Mouse (Mus musculus): ENCODE results near the gene Mocs3. TPM values are rescaled to one million over a fixed set of nuclear protein-coding genes. Genes with fewer than 3 reads are reported as not detected.
A peak's percentile ranks its signal among the peaks of the same experiment; 100 is the strongest.

The Mocs3 gene
- polyA plus RNA-seq, 1 experiment from 2014 or later: 8.0 TPM

DNA sequence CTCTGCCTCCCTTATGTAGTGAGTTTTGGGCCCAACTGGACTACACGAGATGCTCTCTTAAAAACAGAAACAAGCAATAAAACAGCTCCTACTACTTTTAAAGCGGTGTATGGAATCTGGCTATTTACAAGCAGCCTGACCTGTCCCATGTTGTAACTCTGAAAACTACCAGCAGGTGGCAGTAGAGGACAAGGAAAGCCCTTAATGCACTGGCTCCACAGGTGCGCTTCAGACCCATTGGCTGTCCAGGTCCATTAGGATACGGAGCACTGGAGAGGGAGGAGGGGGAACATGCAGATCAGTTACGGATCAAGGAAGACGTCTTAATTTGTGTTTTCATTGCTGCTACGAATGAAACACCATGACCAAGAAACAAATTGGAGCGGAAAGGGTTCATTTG, 19.8 kb downstream of the Mocs3 start:
- Histone ChIP-seq H3K36me3 (ENCODE audit: control insufficient read depth, insufficient read depth, low read length) (no peaks in the 10 kb centered on the region), H3K9ac (ENCODE audit: low read length) (no peak overlapping the region), H3K4me1 (ENCODE audit: control insufficient read depth, insufficient read depth, low read length) (no peaks in the 10 kb centered on the region), H3K9me3 (ENCODE audit: control insufficient read depth, low read length) (no peaks in the 10 kb centered on the region), H3K4me2 (no peak overlapping the region), H3K27me3 (ENCODE audit: control insufficient read depth, insufficient read depth, low read length) (no peaks in the 10 kb centered on the region), H3K27ac (ENCODE audit: low read depth, low read length) (no peak overlapping the region), H3K4me3 (ENCODE audit: low read depth, low read length) (no peak overlapping the region)
- DNase-seq (ENCODE audit: low spot score, missing footprints) (peak; percentile 99), ATAC-seq (ENCODE audit: low FRiP score) (peak; percentile 54; the same call in 1 of the 2 replicates)
- 19% methylated on average over 8 of the region's 8 CpGs for WGBS

GRCm38 (mm10) chr2:168252639-168253292, 22.3 kb downstream of the Mocs3 start:
- peak; percentile 92 for DNase-seq (ENCODE audit: low spot score, missing footprints)
- Histone ChIP-seq H3K27ac (ENCODE audit: low read depth, low read length) (no peak overlapping the region), H3K9me3 (ENCODE audit: control insufficient read depth, low read length) (no peaks in the 10 kb centered on the region), H3K27me3 (ENCODE audit: control insufficient read depth, insufficient read depth, low read length) (no peaks in the 10 kb centered on the region), H3K4me3 (ENCODE audit: low read depth, low read length) (no peak overlapping the region), H3K36me3 (ENCODE audit: control insufficient read depth, insufficient read depth, low read length) (no peaks in the 10 kb centered on the region), H3K4me2 (peak overlapping the region; percentile 22; the same call in 1 of the 2 replicates), H3K9ac (ENCODE audit: low read length) (0 out of 2 replicates have a peak overlapping the region, but pooled peaks have one; percentile 5), H3K4me1 (ENCODE audit: control insufficient read depth, insufficient read depth, low read length) (no peaks in the 10 kb centered on the region)
- 12% methylated on average over 16 of the region's 16 CpGs for WGBS
- ATAC-seq (ENCODE audit: low FRiP score): peak; percentile 61; the same call in 1 of the 2 replicates

GRCm38 (mm10) chr2:168253822-168254221, 23.4 kb downstream of the Mocs3 start:
- Histone ChIP-seq H3K4me1 (ENCODE audit: control insufficient read depth, insufficient read depth, low read length) (no peaks in the 10 kb centered on the region), H3K27ac (ENCODE audit: low read depth, low read length) (no peak overlapping the region), H3K4me2 (no peak overlapping the region), H3K36me3 (ENCODE audit: control insufficient read depth, insufficient read depth, low read length) (no peaks in the 10 kb centered on the region), H3K9me3 (ENCODE audit: control insufficient read depth, low read length) (no peaks in the 10 kb centered on the region), H3K27me3 (ENCODE audit: control insufficient read depth, insufficient read depth, low read length) (no peaks in the 10 kb centered on the region), H3K4me3 (ENCODE audit: low read depth, low read length) (no peak overlapping the region), H3K9ac (ENCODE audit: low read length) (no peak overlapping the region)
- 76% methylated on average over 7 of the region's 7 CpGs for WGBS
- DNase-seq (ENCODE audit: low spot score, missing footprints) (peak; percentile 41), ATAC-seq (ENCODE audit: low FRiP score) (no peak)

DNA sequence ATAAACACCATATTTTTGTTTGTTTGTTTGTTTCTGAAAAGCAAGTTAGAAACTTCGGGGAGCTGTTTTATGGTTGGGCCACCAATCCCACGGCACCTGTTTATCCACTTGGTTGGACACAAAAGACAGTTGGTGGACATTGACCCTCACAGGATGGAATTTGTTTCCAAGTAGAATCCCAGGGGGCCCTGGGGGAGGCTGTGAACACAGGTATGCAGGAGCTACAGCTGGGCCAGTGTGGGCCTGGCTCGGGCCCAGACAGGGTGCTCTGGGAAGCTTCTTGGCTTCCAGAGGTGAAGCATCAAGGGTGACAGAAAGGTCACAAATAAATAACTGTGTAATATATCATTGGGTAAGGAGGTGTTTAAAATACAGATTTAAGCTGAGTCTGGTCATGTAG, 26.1 kb downstream of the Mocs3 start:
- no peaks in the 10 kb centered on the region for H3K27me3 ChIP-seq (ENCODE audit: control insufficient read depth, insufficient read depth, low read length)
- 84% methylated on average over 3 of the region's 3 CpGs for WGBS
- no peak overlapping the region for H3K4me3 ChIP-seq (ENCODE audit: low read depth, low read length)
- H3K36me3 ChIP-seq (ENCODE audit: control insufficient read depth, insufficient read depth, low read length): no peaks in the 10 kb centered on the region
- no peaks in the 10 kb centered on the region for H3K9me3 ChIP-seq (ENCODE audit: control insufficient read depth, low read length)
- no peaks in the 10 kb centered on the region for H3K4me1 ChIP-seq (ENCODE audit: control insufficient read depth, insufficient read depth, low read length)
- DNase-seq (ENCODE audit: low spot score, missing footprints): peak; percentile 57
- no peak for ATAC-seq (ENCODE audit: low FRiP score)
- no peak overlapping the region for H3K27ac ChIP-seq (ENCODE audit: low read depth, low read length)
- no peak overlapping the region for H3K4me2 ChIP-seq
- H3K9ac ChIP-seq (ENCODE audit: low read length): no peak overlapping the region

- no peak overlapping the region for H3K9ac ChIP-seq (ENCODE audit: low read length)
- no peak overlapping the region for H3K4me3 ChIP-seq (ENCODE audit: low read depth, low read length)
- 87% methylated on average over 4 of the region's 4 CpGs for WGBS
- no peak for ATAC-seq (ENCODE audit: low FRiP score)
- no peaks in the 10 kb centered on the region for H3K4me1 ChIP-seq (ENCODE audit: control insufficient read depth, insufficient read depth, low read length)
- no peaks in the 10 kb centered on the region for H3K9me3 ChIP-seq (ENCODE audit: control insufficient read depth, low read length)
- H3K27me3 ChIP-seq (ENCODE audit: control insufficient read depth, insufficient read depth, low read length): no peaks in the 10 kb centered on the region
- no peak overlapping the region for H3K4me2 ChIP-seq
- no peaks in the 10 kb centered on the region for H3K36me3 ChIP-seq (ENCODE audit: control insufficient read depth, insufficient read depth, low read length)
- no peak overlapping the region for H3K27ac ChIP-seq (ENCODE audit: low read depth, low read length)
- DNase-seq (ENCODE audit: low spot score, missing footprints): no peak
These were observed 26.8 kb downstream of the Mocs3 start for GRCm38 (mm10) chr2:168257188-168257587.

GRCm38 (mm10) chr2:168259046-168259445, 28.6 kb downstream of the Mocs3 start:
- Histone ChIP-seq H3K9me3 (ENCODE audit: control insufficient read depth, low read length) (no peaks in the 10 kb centered on the region), H3K27ac (ENCODE audit: low read depth, low read length) (no peak overlapping the region), H3K4me3 (ENCODE audit: low read depth, low read length) (no peak overlapping the region), H3K4me2 (no peak overlapping the region), H3K27me3 (ENCODE audit: control insufficient read depth, insufficient read depth, low read length) (no peaks in the 10 kb centered on the region), H3K36me3 (ENCODE audit: control insufficient read depth, insufficient read depth, low read length) (no peaks in the 10 kb centered on the region), H3K4me1 (ENCODE audit: control insufficient read depth, insufficient read depth, low read length) (no peaks in the 10 kb centered on the region), H3K9ac (ENCODE audit: low read length) (no peak overlapping the region)
- WGBS: 89% methylated on average over 8 of the region's 8 CpGs
- DNase-seq (ENCODE audit: low spot score, missing footprints) (peak; percentile 17), ATAC-seq (ENCODE audit: low FRiP score) (no peak)

DNA sequence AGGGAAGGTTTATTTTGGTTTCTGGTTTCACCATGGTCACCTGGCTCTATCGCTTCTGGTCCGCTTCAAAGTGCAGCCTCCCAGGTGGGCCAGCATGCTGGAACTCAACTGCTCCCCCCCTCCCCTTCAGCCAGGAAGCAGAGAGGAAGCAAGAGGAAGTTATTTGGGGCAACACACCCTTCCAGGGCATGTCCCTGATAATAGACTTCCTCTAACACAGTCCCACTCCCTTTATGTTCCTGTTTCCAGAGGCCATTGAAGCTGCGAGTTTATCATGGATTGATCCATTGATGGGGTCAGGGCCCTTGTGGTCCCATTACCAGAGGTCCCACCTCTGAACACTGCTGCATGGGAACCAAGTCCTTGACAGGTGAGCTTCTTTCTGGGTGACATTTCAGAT, 29.7 kb downstream of the Mocs3 start:
- Histone ChIP-seq H3K36me3 (ENCODE audit: control insufficient read depth, insufficient read depth, low read length) (no peaks in the 10 kb centered on the region), H3K9me3 (ENCODE audit: control insufficient read depth, low read length) (no peaks in the 10 kb centered on the region), H3K27ac (ENCODE audit: low read depth, low read length) (no peak overlapping the region), H3K9ac (ENCODE audit: low read length) (no peak overlapping the region), H3K4me2 (no peak overlapping the region), H3K4me1 (ENCODE audit: control insufficient read depth, insufficient read depth, low read length) (no peaks in the 10 kb centered on the region), H3K4me3 (ENCODE audit: low read depth, low read length) (no peak overlapping the region), H3K27me3 (ENCODE audit: control insufficient read depth, insufficient read depth, low read length) (no peaks in the 10 kb centered on the region)
- DNase-seq (ENCODE audit: low spot score, missing footprints): no peak
- WGBS: 88% methylated on average over 3 of the region's 3 CpGs
- ATAC-seq (ENCODE audit: low FRiP score): no peak

DNA sequence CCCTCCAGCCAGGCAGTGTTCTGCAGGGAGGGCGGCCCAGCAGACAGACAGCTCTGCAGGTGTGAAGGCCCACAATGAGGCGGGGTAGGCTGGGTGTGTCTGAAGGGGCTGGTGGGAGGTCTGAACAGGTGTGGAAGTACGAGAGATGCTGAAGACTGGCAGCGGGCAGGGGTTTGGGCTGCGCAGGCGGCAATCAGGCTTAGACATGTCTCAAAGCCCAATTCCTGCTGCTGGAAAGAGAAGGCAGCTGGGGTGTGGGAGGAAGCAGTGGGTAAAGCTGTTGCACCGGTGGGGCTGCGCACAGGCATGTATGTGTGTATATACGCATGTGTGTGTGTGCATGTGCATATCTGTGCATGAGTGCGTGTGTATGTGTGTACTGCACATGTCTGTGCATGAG, 30.5 kb downstream of the Mocs3 start:
- no peak overlapping the region for H3K4me3 ChIP-seq (ENCODE audit: low read depth, low read length)
- no peaks in the 10 kb centered on the region for H3K27me3 ChIP-seq (ENCODE audit: control insufficient read depth, insufficient read depth, low read length)
- H3K9me3 ChIP-seq (ENCODE audit: control insufficient read depth, low read length): no peaks in the 10 kb centered on the region
- H3K4me2 ChIP-seq: no peak overlapping the region
- ATAC-seq (ENCODE audit: low FRiP score) (no peak), DNase-seq (ENCODE audit: low spot score, missing footprints) (no peak)
- no peak overlapping the region for H3K27ac ChIP-seq (ENCODE audit: low read depth, low read length)
- H3K36me3 ChIP-seq (ENCODE audit: control insufficient read depth, insufficient read depth, low read length): no peaks in the 10 kb centered on the region
- H3K4me1 ChIP-seq (ENCODE audit: control insufficient read depth, insufficient read depth, low read length): no peaks in the 10 kb centered on the region
- no peak overlapping the region for H3K9ac ChIP-seq (ENCODE audit: low read length)
- WGBS: 91% methylated on average over 10 of the region's 10 CpGs

GRCm38 (mm10) chr2:168268033-168268432, 37.6 kb downstream of the Mocs3 start:
- Histone ChIP-seq H3K9ac (ENCODE audit: low read length) (no peak overlapping the region), H3K9me3 (ENCODE audit: control insufficient read depth, low read length) (no peaks in the 10 kb centered on the region), H3K4me2 (no peak overlapping the region), H3K27ac (ENCODE audit: low read depth, low read length) (no peak overlapping the region), H3K4me3 (ENCODE audit: low read depth, low read length) (no peak overlapping the region), H3K4me1 (ENCODE audit: control insufficient read depth, insufficient read depth, low read length) (no peaks in the 10 kb centered on the region), H3K27me3 (ENCODE audit: control insufficient read depth, insufficient read depth, low read length) (no peaks in the 10 kb centered on the region), H3K36me3 (ENCODE audit: control insufficient read depth, insufficient read depth, low read length) (no peaks in the 10 kb centered on the region)
- WGBS: 39% methylated on average over 7 of the region's 7 CpGs
- ATAC-seq (ENCODE audit: low FRiP score): no peak
- DNase-seq (ENCODE audit: low spot score, missing footprints): peak; percentile 89

Measured in midbrain, embryonic 11.5 days (tissue).